Mouse (Mus musculus): Measurements from ENCODE around the gene Celsr1. TPM values are rescaled to one million over a fixed set of nuclear protein-coding genes. Genes with fewer than 3 reads are reported as not detected.
"Not testable (repeated sequence)": the region's sequence is repeated elsewhere in the genome, so short reads cannot be mapped to it uniquely, and the experiment has no call there.

The Celsr1 gene
- polyA plus RNA-seq, 1 experiment = 40.0 TPM

GRCm38 (mm10) chr15:86056221-86056760 is 22.7 kb upstream of the Celsr1 start:
- no peaks in the 10 kb centered on the region for H3K27me3 ChIP-seq (ENCODE audit: control insufficient read depth, insufficient read depth, low read length)
- TF ChIP-seq POLR2A (IDR thresholded peaks at IDR 0.05; ENCODE audit: control insufficient read depth, extremely low read depth, insufficient read depth, low read length, poor library complexity) (no peak), CTCF (IDR thresholded peaks at IDR 0.05; ENCODE audit: borderline replicate concordance, control insufficient read depth, extremely low read depth, insufficient read depth, low read length, poor library complexity) (no peak)
- WGBS = 68% methylated on average over 5 of the region's 5 CpGs
- DNase-seq = no peak
- H3K4me3 ChIP-seq (ENCODE audit: control insufficient read depth, insufficient read depth, low read length) = no peak overlapping the region
- peaks cover 32% of the 10 kb centered on the region for H3K4me1 ChIP-seq (replicated peaks; ENCODE audit: control insufficient read depth, insufficient read depth, low read length)
- H3K27ac ChIP-seq (ENCODE audit: control insufficient read depth, insufficient read depth, low read length) = no peak overlapping the region
- no peaks in the 10 kb centered on the region for H3K36me3 ChIP-seq (ENCODE audit: control insufficient read depth, insufficient read depth, low read length)

- H3K27ac ChIP-seq (ENCODE audit: control insufficient read depth, insufficient read depth, low read length); H3K4me3 ChIP-seq (ENCODE audit: control insufficient read depth, insufficient read depth, low read length); DNase-seq; H3K27me3 ChIP-seq (ENCODE audit: control insufficient read depth, insufficient read depth, low read length); H3K36me3 ChIP-seq (ENCODE audit: control insufficient read depth, insufficient read depth, low read length): not testable (repeated sequence)
- 79% methylated on average over 3 of the region's 3 CpGs for WGBS
- H3K4me1 ChIP-seq (replicated peaks; ENCODE audit: control insufficient read depth, insufficient read depth, low read length) = peaks cover 20% of the 10 kb centered on the region
These were observed 21.3 kb upstream of the Celsr1 start for GRCm38 (mm10) chr15:86054861-86055260.

DNA sequence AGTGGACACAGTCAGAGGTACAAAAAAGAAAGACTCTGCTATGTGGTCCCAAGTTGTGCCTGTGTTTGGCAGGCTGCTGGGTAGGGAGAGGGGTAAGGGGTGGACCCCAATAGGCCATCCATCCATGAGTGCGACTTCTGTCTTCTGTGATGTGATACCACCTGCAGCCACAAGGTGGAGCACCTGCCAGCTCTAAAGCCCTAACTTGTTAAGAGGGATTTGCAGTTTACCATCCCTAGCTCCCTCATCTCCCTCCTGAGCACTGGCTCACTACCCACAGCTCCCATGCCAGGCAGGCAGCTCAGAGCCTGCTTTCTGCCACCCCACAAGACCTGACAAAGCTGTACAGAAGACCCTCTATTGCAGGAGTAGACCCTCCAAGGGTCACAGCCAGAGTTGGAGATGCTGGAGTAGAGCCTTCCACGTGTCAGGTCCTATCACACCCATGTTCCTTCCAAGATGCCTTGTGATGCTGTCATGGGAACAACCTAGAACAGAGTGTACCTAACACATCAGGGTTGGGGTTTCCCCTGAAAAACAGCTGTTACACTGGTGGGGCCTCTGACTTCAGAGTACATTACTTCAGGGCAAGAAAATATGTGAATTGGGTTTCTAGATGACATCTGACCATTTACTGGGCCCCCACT is 20.4 kb upstream of the Celsr1 start:
- TF ChIP-seq POLR2A (IDR thresholded peaks at IDR 0.05; ENCODE audit: control insufficient read depth, extremely low read depth, insufficient read depth, low read length, poor library complexity) = no peak
- peak; percentile 69; the same call in 1 of the 2 replicates for TF ChIP-seq CTCF (IDR thresholded peaks at IDR 0.05; ENCODE audit: borderline replicate concordance, control insufficient read depth, extremely low read depth, insufficient read depth, low read length, poor library complexity)
- no peaks in the 10 kb centered on the region for H3K27me3 ChIP-seq (ENCODE audit: control insufficient read depth, insufficient read depth, low read length)
- peak; percentile 85 for DNase-seq
- H3K4me3 ChIP-seq (ENCODE audit: control insufficient read depth, insufficient read depth, low read length) = no peak overlapping the region
- WGBS = 45% methylated on average over 2 of the region's 2 CpGs
- no peak overlapping the region for H3K27ac ChIP-seq (ENCODE audit: control insufficient read depth, insufficient read depth, low read length)
- peaks cover 11% of the 10 kb centered on the region for H3K4me1 ChIP-seq (replicated peaks; ENCODE audit: control insufficient read depth, insufficient read depth, low read length)
- H3K36me3 ChIP-seq (ENCODE audit: control insufficient read depth, insufficient read depth, low read length) = no peaks in the 10 kb centered on the region

DNA sequence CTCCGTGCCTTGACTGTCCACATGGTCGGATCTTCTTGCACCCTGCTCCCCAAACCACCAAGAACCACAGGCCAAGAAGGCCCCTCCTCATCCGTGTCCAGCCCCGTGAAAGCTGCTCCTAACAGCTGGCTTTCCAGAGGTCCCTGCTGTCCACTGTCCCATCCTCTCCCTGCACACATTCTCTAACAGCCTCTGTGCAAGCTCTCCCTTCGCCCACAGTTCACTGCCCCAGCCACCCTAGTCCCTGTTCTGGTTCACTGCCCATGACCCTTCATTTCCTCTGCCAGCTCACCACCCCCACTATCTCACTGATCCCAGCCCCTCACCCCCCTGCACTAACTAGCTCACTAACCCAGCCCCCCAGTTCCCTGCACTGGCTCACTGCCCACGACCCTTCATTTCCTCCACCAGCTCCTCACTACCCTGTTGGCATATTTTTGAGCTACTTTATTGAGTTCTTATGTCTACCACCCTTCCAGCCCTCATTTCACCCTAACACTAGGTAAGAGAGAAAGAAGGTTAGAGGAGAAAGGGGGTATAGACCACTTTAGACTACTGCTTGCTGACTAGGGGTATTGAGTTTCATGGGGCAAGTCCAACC is 18.4 kb upstream of the Celsr1 start:
- Histone ChIP-seq H3K36me3 (ENCODE audit: control insufficient read depth, insufficient read depth, low read length) (no peaks in the 10 kb centered on the region), H3K27ac (ENCODE audit: control insufficient read depth, insufficient read depth, low read length) (no peak overlapping the region), H3K4me1 (replicated peaks; ENCODE audit: control insufficient read depth, insufficient read depth, low read length) (peaks cover 8% of the 10 kb centered on the region), H3K4me3 (ENCODE audit: control insufficient read depth, insufficient read depth, low read length) (no peak overlapping the region), H3K27me3 (ENCODE audit: control insufficient read depth, insufficient read depth, low read length) (no peaks in the 10 kb centered on the region)
- no peak for DNase-seq
- TF ChIP-seq POLR2A (IDR thresholded peaks at IDR 0.05; ENCODE audit: control insufficient read depth, extremely low read depth, insufficient read depth, low read length, poor library complexity) = no peak
- no peak for TF ChIP-seq CTCF (IDR thresholded peaks at IDR 0.05; ENCODE audit: borderline replicate concordance, control insufficient read depth, extremely low read depth, insufficient read depth, low read length, poor library complexity)
- 67% methylated on average over 6 of the region's 6 CpGs for WGBS

DNA sequence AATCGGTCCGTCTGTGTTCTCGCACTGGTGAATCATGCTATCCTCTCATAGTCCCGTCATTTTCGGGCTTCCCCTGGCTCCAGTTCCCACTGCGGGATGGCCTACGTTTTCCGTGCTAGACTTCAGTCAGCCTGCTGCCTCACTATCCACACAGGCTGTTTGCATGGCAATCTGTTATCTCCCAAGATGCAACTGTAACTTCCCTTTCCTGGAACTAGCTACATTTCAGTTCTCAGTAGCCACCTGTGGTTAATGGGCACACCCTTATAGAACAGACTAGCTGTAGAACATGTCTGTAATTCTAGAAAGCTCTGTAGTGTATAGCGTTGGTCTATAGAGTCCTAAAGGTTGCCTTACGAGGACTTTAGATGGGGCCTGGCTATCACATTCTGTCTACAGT is 17.6 kb upstream of the Celsr1 start:
- Histone ChIP-seq H3K27ac (ENCODE audit: control insufficient read depth, insufficient read depth, low read length) (no peak overlapping the region), H3K36me3 (ENCODE audit: control insufficient read depth, insufficient read depth, low read length) (no peaks in the 10 kb centered on the region), H3K4me1 (replicated peaks; ENCODE audit: control insufficient read depth, insufficient read depth, low read length) (peaks cover 8% of the 10 kb centered on the region), H3K4me3 (ENCODE audit: control insufficient read depth, insufficient read depth, low read length) (no peak overlapping the region), H3K27me3 (ENCODE audit: control insufficient read depth, insufficient read depth, low read length) (no peaks in the 10 kb centered on the region)
- WGBS = 8% methylated on average over 10 of the region's 10 CpGs
- TF ChIP-seq POLR2A (IDR thresholded peaks at IDR 0.05; ENCODE audit: control insufficient read depth, extremely low read depth, insufficient read depth, low read length, poor library complexity) (no peak), CTCF (IDR thresholded peaks at IDR 0.05; ENCODE audit: borderline replicate concordance, control insufficient read depth, extremely low read depth, insufficient read depth, low read length, poor library complexity) (no peak)
- no peak for DNase-seq

DNA sequence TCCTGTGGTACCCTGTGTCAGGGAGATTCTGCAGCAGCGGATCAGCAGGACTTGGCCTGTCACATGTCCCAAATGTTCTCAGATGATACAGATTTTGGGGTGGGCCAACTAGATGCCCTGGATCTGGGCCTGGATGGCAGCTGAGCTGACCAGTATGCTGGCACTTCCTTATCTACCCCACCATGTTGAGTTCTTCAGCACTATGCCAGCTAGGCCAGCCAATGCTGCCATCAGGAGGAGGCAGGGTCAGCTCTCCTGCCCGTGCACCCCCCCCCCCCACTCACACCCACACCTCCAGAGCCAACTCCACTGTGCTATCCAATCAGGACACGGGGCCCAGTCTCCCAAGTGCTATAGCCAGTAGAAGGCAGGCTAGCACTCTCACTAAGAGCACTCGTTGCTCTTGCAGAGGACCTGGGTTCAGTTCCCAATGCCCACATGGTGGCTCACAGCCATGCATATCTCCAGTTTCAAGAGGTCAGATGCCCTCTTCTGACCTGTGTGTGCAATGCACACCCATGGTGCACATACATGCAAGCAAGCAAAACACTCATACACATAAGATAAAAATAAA is 16.7 kb upstream of the Celsr1 start:
- Histone ChIP-seq H3K27ac (ENCODE audit: control insufficient read depth, insufficient read depth, low read length) (no peak overlapping the region), H3K27me3 (ENCODE audit: control insufficient read depth, insufficient read depth, low read length) (no peaks in the 10 kb centered on the region), H3K36me3 (ENCODE audit: control insufficient read depth, insufficient read depth, low read length) (no peaks in the 10 kb centered on the region), H3K4me3 (ENCODE audit: control insufficient read depth, insufficient read depth, low read length) (no peak overlapping the region), H3K4me1 (replicated peaks; ENCODE audit: control insufficient read depth, insufficient read depth, low read length) (peaks cover 8% of the 10 kb centered on the region)
- no peak for TF ChIP-seq POLR2A (IDR thresholded peaks at IDR 0.05; ENCODE audit: control insufficient read depth, extremely low read depth, insufficient read depth, low read length, poor library complexity)
- no peak for DNase-seq
- 91% methylated on average over 4 of the region's 4 CpGs for WGBS
